Comparison of ENCODE assay signal across 15 mouse cellular contexts in the genomic region with DNA sequence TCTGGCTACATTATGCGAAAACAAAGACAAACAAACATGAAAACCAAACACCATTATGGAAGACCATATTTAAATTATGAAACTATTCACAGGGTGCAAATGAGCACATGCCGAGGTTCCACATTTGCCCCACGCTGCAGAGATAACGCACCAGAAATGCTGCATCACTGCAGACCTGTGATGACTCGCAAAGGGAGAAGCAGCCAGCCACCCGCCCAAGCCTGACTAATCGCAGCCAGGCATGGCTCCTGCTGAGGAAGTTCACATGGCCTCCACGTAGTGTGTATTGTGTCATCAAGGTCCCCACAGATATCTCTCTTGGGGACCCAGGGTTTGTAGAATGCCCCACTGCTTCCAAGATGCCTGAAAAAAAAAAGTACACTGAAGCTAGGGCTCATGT.
A peak's percentile ranks its signal among the peaks of the same experiment; 100 is the strongest.
DNase-seq lines count a peak whose midpoint lies in the region; ATAC-seq and TF ChIP-seq lines count a peak whose summit lies in the region.
"Had no signal": no experiment of that assay in that cellular context is flagged by ENCODE, and none has a peak within 500 bp of the region (broad histone marks: within the 10 kb centered on the region; RNA-seq: fewer than 3 reads in every experiment).

No protein-coding gene starts in this region.

- H3K4me1 ChIP-seq in G1E (ENCODE audit: insufficient read depth, low read depth, low read length) = peaks cover 59% of the 10 kb centered on the region

- H3K36me3 ChIP-seq in G1E (replicated peaks) = no peaks in the 10 kb centered on the region
- H3K36me3 ChIP-seq: kidney, embryonic 15.5 days; limb, embryonic 10.5 days had no signal

- H3K9me3 ChIP-seq in G1E (replicated peaks) = no peaks in the 10 kb centered on the region
- H3K9me3 ChIP-seq: forebrain, embryonic 13.5 days; kidney, embryonic 15.5 days; limb, embryonic 10.5 days had no signal

- H3K27me3 ChIP-seq in G1E (ENCODE audit: insufficient read depth, low read length) = peaks cover 28% of the 10 kb centered on the region

- ATAC-seq in G1E (ENCODE audit: extremely low read depth, insufficient number of reproducible peaks, low FRiP score, poor library complexity, severe bottlenecking) = peak; percentile 94
- ATAC-seq in common myeloid progenitor, adult 5-6 weeks (replicated peaks; ENCODE audit: low read depth, poor library complexity, severe bottlenecking) = peak; percentile 100
- ATAC-seq: forebrain, embryonic 13.5 days; hindbrain, postnatal 0 days had no signal

- peak overlapping the region; percentile 50; the same call in 1 of the 2 replicates for H3K4me3 ChIP-seq in G1E (ENCODE audit: low read depth, low read length)
- H3K4me3 ChIP-seq: forebrain, embryonic 13.5 days; kidney, embryonic 15.5 days; limb, embryonic 10.5 days had no signal

- peak; percentile 22 for DNase-seq in 416B (ENCODE audit: low read depth)
- peak; percentile 62 for DNase-seq in G1E (ENCODE audit: low spot score)
- peak; percentile 6 to 16 for DNase-seq in monocyte, adult 2 months (ENCODE audit: low read depth in 1 of 2, low spot score in 2 of 2)
- no peak for DNase-seq in layer of hippocampus, postnatal 10 days (ENCODE audit: low spot score in 2 of 2)
- DNase-seq in gastrocnemius, adult 18-20 months (ENCODE audit: low spot score) = no peak
- DNase-seq in layer of hippocampus, adult 9-11 months = no peak
- DNase-seq: cerebellum, adult 11 months; heart, postnatal 14 days; layer of hippocampus, postnatal 36 days; lung, embryonic 14.5 days had no signal

- TF ChIP-seq CTCF in G1E (IDR thresholded peaks at IDR 0.05; ENCODE audit: low read depth, low read length) = no peak

Comparison
In these comparisons a context has a peak if more than half of its experiments do, and no peak if none do; other contexts are left out.
1. DNase-seq: peak in 416B (single experiment), G1E (single experiment) and monocyte, adult 2 months (2 of 2); none in layer of hippocampus, postnatal 10 days (0 of 2), gastrocnemius, adult 18-20 months (single experiment) and layer of hippocampus, adult 9-11 months (single experiment).